Mouse (Mus musculus): ENCODE measurements around the gene Actn3. TPM values are rescaled to one million over a fixed set of nuclear protein-coding genes. Genes with fewer than 3 reads are reported as not detected.

Actn3 gene
- polyA plus RNA-seq, 1 experiment, result 13.4 TPM

- H3K27me3 ChIP-seq (replicated peaks; ENCODE audit: control insufficient read depth, insufficient read depth, low read length), result no peaks in the 10 kb centered on the region
- H3K4me3 ChIP-seq (ENCODE audit: insufficient read depth, low read depth, low read length), result peak overlapping the region; percentile 75
- no peak for TF ChIP-seq CTCF (conservative IDR thresholded peaks at IDR 0.05; ENCODE audit: insufficient read depth, insufficient read length, low read depth, low read length)
- no peak for TF ChIP-seq POLR2A (IDR thresholded peaks at IDR 0.05; ENCODE audit: low read depth, low read length)
- H3K36me3 ChIP-seq (ENCODE audit: control insufficient read depth, insufficient read depth, low read length), result no peaks in the 10 kb centered on the region
- H3K27ac ChIP-seq (ENCODE audit: insufficient read depth, low read depth, low read length), result peak overlapping the region; percentile 85
- WGBS, result 2% methylated on average over 12 of the region's 12 CpGs
- peaks cover 11% of the 10 kb centered on the region; the same call in 1 of the 2 replicates for H3K4me1 ChIP-seq (ENCODE audit: control insufficient read depth, insufficient read depth, low read length)
- no peak for DNase-seq
Measured at GRCm38 (mm10) chr19:4811909-4812242, 65.8 kb downstream of the Actn3 start.

Other genes starting within 250 kb of the Actn3 start
- gene Gm960, start 179.2 kb downstream of the Actn3 start, polyA plus RNA-seq (2012; rRNA removed), result 1.1 TPM in 2 replicates
- 11.0 and 12.0 TPM in 2 replicates for gene Sptbn2, start 166.7 kb downstream of the Actn3 start, polyA plus RNA-seq (2012; rRNA removed)
- gene Rbm4b, start 121.4 kb downstream of the Actn3 start, polyA plus RNA-seq (2012; rRNA removed), result 12.8 TPM in 2 replicates
- gene Rbm4, start 84.0 kb downstream of the Actn3 start, polyA plus RNA-seq (2012; rRNA removed), result 44.6 and 47.5 TPM in 2 replicates
- gene Gm21992, start 66.3 kb downstream of the Actn3 start, polyA plus RNA-seq (2012; rRNA removed), result 22.3 and 32.0 TPM in 2 replicates
- 28.7 and 36.8 TPM in 2 replicates for gene Rbm14, start 66.3 kb downstream of the Actn3 start, polyA plus RNA-seq (2012; rRNA removed)
- gene Ccs, start 38.6 kb downstream of the Actn3 start, polyA plus RNA-seq (2012; rRNA removed), result 144 and 192 TPM in 2 replicates
- 0.08 and 0.15 TPM in 2 replicates for gene Ccdc87, start 38.5 kb downstream of the Actn3 start, polyA plus RNA-seq (2012; rRNA removed)
- gene Ctsf, start 22.8 kb downstream of the Actn3 start, polyA plus RNA-seq (2012; rRNA removed), result 150 and 249 TPM in 2 replicates
- 19.8 and 26.9 TPM in 2 replicates for gene Zdhhc24, start 759 bp upstream of the Actn3 start, polyA plus RNA-seq (2012; rRNA removed)
- 10.4 and 10.6 TPM in 2 replicates for gene Bbs1, start 28.7 kb upstream of the Actn3 start, polyA plus RNA-seq (2012; rRNA removed)
- gene Dpp3, start 50.4 kb upstream of the Actn3 start, polyA plus RNA-seq (2012; rRNA removed), result 73.8 and 84.4 TPM in 2 replicates
- gene Peli3, start 65.2 kb upstream of the Actn3 start, polyA plus RNA-seq (2012; rRNA removed), result 2.7 and 3.6 TPM in 2 replicates
- 47.6 and 55.2 TPM in 2 replicates for gene Mrpl11, start 84.2 kb upstream of the Actn3 start, polyA plus RNA-seq (2012; rRNA removed)
- gene Npas4, start 112.4 kb upstream of the Actn3 start, polyA plus RNA-seq (2012; rRNA removed), result 0.05 and 0.23 TPM in 2 replicates
- gene Slc29a2, start 146.0 kb upstream of the Actn3 start, polyA plus RNA-seq (2012; rRNA removed), result 14.2 and 14.4 TPM in 2 replicates
- 45.0 and 50.6 TPM in 2 replicates for gene B4gat1, start 160.9 kb upstream of the Actn3 start, polyA plus RNA-seq (2012; rRNA removed)
- gene AC124502.3, start 161.0 kb upstream of the Actn3 start, polyA plus RNA-seq (2012; rRNA removed), result 0.46 and 0.66 TPM in 2 replicates
- gene Brms1, start 163.4 kb upstream of the Actn3 start, polyA plus RNA-seq (2012; rRNA removed), result 36.5 and 38.7 TPM in 2 replicates
- gene Rin1, start 172.6 kb upstream of the Actn3 start, polyA plus RNA-seq (2012; rRNA removed), result 2.8 and 4.7 TPM in 2 replicates
- 10.7 and 10.8 TPM in 2 replicates for gene Cd248, start 190.2 kb upstream of the Actn3 start, polyA plus RNA-seq (2012; rRNA removed)
- gene Tmem151a, start 207.6 kb upstream of the Actn3 start, polyA plus RNA-seq (2012; rRNA removed), result 4.9 and 5.6 TPM in 2 replicates
- 258 and 297 TPM in 2 replicates for gene Yif1a, start 210.6 kb upstream of the Actn3 start, polyA plus RNA-seq (2012; rRNA removed)
- 0.36 and 0.37 TPM in 2 replicates for gene Cnih2, start 220.6 kb upstream of the Actn3 start, polyA plus RNA-seq (2012; rRNA removed)
- 246 and 280 TPM in 2 replicates for gene Rab1b, start 229.2 kb upstream of the Actn3 start, polyA plus RNA-seq (2012; rRNA removed)
- gene Klc2, start 240.7 kb upstream of the Actn3 start, polyA plus RNA-seq (2012; rRNA removed), result 38.8 and 46.0 TPM in 2 replicates

Measured in kidney, adult 2 months (tissue).